Mouse (Mus musculus) heart, embryonic 14.5 days (tissue): ENCODE measurements around the gene Vmn1r165. TPM values are rescaled to one million over a fixed set of nuclear protein-coding genes. Genes with fewer than 3 reads are reported as not detected.
"Not testable (repeated sequence)": the region's sequence is repeated elsewhere in the genome, so short reads cannot be mapped to it uniquely, and the experiment has no call there.

Experiments
- ATAC-seq: fragments of 200-750 bp; cut with Nextera tagmentation; 2 replicates; pipeline ENCODE4 v1.8.0; 2017; ENCODE audit warnings: low read depth, moderate TSS enrichment; ENCODE audit not compliant: insufficient number of reproducible peaks, insufficient read depth, low FRiP score
- H3K27ac ChIP-seq, 2 experiments: fragments of 200-500 bp in 1 of 2; fragments of 300-500 bp in 1 of 2; sonication (generic) in 1 of 2; replicated peaks in 1 of 2; 2 replicates each; pipeline ENCODE4 v1.5.1; 2012 to 2014; ENCODE audit warnings: low read depth in 2 of 2, low read length in 2 of 2, control low read depth in 1 of 2, mild to moderate bottlenecking in 1 of 2, mixed read lengths in 1 of 2; ENCODE audit not compliant: control insufficient read depth in 1 of 2, insufficient read depth in 1 of 2
- H3K27me3 ChIP-seq: fragments of 300-500 bp; sonication (generic); 2 replicates; pipeline ENCODE4 v1.6.1; 2014; ENCODE audit warnings: mild to moderate bottlenecking, low read length, control low read depth; ENCODE audit not compliant: control insufficient read depth, insufficient read depth
- H3K36me3 ChIP-seq: fragments of 300-500 bp; sonication (generic); 2 replicates; pipeline ENCODE4 v1.6.1; 2014; ENCODE audit warnings: mild to moderate bottlenecking, control low read depth, low read length, mixed read lengths; ENCODE audit not compliant: control insufficient read depth, insufficient read depth
- H3K4me1 ChIP-seq, 2 experiments: fragments of 200-500 bp in 1 of 2; fragments of 300-500 bp in 1 of 2; sonication (generic) in 1 of 2; 2 replicates each; pipeline ENCODE4 v1.6.1; 2012 to 2014; ENCODE audit warnings: low read length in 2 of 2, control low read depth in 1 of 2, mixed read lengths in 1 of 2; ENCODE audit not compliant: control insufficient read depth in 2 of 2, insufficient read depth in 2 of 2
- H3K4me2 ChIP-seq: fragments of 300-500 bp; sonication (generic); 2 replicates; pipeline ENCODE4 v1.6.1; 2014; ENCODE audit warnings: mild to moderate bottlenecking, low read length
- H3K4me3 ChIP-seq, 2 experiments: fragments of 200-500 bp in 1 of 2; fragments of 300-500 bp in 1 of 2; sonication (generic) in 1 of 2; 2 replicates each; pipeline ENCODE4 v1.5.1; 2012 to 2014; ENCODE audit warnings: low read length in 2 of 2, mild to moderate bottlenecking in 2 of 2, control low read depth in 1 of 2, low read depth in 1 of 2, moderate library complexity in 1 of 2; ENCODE audit not compliant: control insufficient read depth in 1 of 2, insufficient read depth in 1 of 2
- H3K9ac ChIP-seq: fragments of 300-500 bp; sonication (generic); 2 replicates; pipeline ENCODE4 v1.6.1; 2014; ENCODE audit warnings: mild to moderate bottlenecking, low read length
- H3K9me3 ChIP-seq: fragments of 300-500 bp; sonication (generic); 2 replicates; pipeline ENCODE4 v1.6.1; 2016; ENCODE audit warnings: low read length, control low read depth; ENCODE audit not compliant: control insufficient read depth
- WGBS: fragments of 180-500 bp; shearing (Covaris S2); extraction: QIAGEN DNeasy Blood & Tissue Kit; methylation state at CpG from one replicate; pipeline ENCODE4 v1.1.7; 2014; 5-methylcytosine and 5-hydroxymethylcytosine counted together
- polyA plus RNA-seq: library from polyadenylated mRNA; unstranded; fragments of >200 nt; fragmentation: Nextera tagmentation; extraction: Ambion mirVana; gene quantifications from 2 replicates; pipeline ENCODE4 v1.2.1, GENCODE M21; 2014

The Vmn1r165 gene
- not detected in 2 replicates for polyA plus RNA-seq

- H3K36me3 ChIP-seq, H3K4me1 ChIP-seq, H3K9ac ChIP-seq, H3K27me3 ChIP-seq, H3K4me2 ChIP-seq, H3K9me3 ChIP-seq, ATAC-seq, H3K27ac ChIP-seq, H3K4me3 ChIP-seq: not testable (repeated sequence)
- WGBS: no CpG with 5 or more reads among the region's 3 CpGs
Measured at GRCm38 (mm10) chr7:23217032-23217431, at the start of gene Vmn1r165. Gene Vmn1r165 (plus strand): TSS chr7:23217332.

GRCm38 (mm10) chr7:23251582-23251981, 34.5 kb downstream of the Vmn1r165 start, which contains the start of gene Vmn1r166:
Gene Vmn1r166 (minus strand): TSS chr7:23251682.
- not testable (repeated sequence) for H3K4me2 ChIP-seq, ATAC-seq, H3K27ac ChIP-seq, H3K9me3 ChIP-seq, H3K4me1 ChIP-seq, H3K4me3 ChIP-seq, H3K27me3 ChIP-seq, H3K36me3 ChIP-seq, H3K9ac ChIP-seq
- no CpG with 5 or more reads among the region's 2 CpGs for WGBS

Other genes with a start within 250 kb of the Vmn1r165 start
- not detected in 2 replicates for gene Gm4214, start 232.7 kb upstream of the Vmn1r165 start, polyA plus RNA-seq
- gene Gm4216, start 197.4 kb upstream of the Vmn1r165 start, polyA plus RNA-seq: not detected in 2 replicates
- gene Vmn1r163, start 161.8 kb upstream of the Vmn1r165 start, polyA plus RNA-seq: not detected in 2 replicates
- not detected in 2 replicates for gene Gm8720, start 149.9 kb upstream of the Vmn1r165 start, polyA plus RNA-seq
- not detected in 2 replicates for gene Gm10662, start 72.9 kb upstream of the Vmn1r165 start, polyA plus RNA-seq
- gene Vmn1r166, start 34.4 kb downstream of the Vmn1r165 start, polyA plus RNA-seq: not detected in 2 replicates
- not detected in 2 replicates for gene Gm6902, start 61.6 kb downstream of the Vmn1r165 start, polyA plus RNA-seq
- not detected in 2 replicates for gene Nlrp4e, start 83.9 kb downstream of the Vmn1r165 start, polyA plus RNA-seq
- gene Nlrp5, start 168.6 kb downstream of the Vmn1r165 start, polyA plus RNA-seq: not detected in 2 replicates